Mouse (Mus musculus) embryonic fibroblast, embryonic 13.5 days (primary cell): Measurements from ENCODE around the gene Anks1b.

ENCODE experiments used
- CTCF ChIP-seq: IDR thresholded peaks from 2 replicates; pipeline ENCODE4 v1.5.1; 2011; ENCODE audit warnings: mild to moderate bottlenecking, control low read depth, low read length, moderate library complexity, borderline replicate concordance; ENCODE audit not compliant: insufficient read depth
- POLR2A ChIP-seq: IDR thresholded peaks from 2 replicates; pipeline ENCODE4 v1.6.1; 2011; ENCODE audit warnings: low read depth, mild to moderate bottlenecking, control low read depth, low read length, moderate library complexity

- TF ChIP-seq POLR2A (no peak), CTCF (no peak)
Measured at GRCm38 (mm10) chr10:90303249-90303648, 429.9 kb downstream of the Anks1b start.
